Comparison of ENCODE assay signal across 1 mouse cellular context in the genomic region with DNA sequence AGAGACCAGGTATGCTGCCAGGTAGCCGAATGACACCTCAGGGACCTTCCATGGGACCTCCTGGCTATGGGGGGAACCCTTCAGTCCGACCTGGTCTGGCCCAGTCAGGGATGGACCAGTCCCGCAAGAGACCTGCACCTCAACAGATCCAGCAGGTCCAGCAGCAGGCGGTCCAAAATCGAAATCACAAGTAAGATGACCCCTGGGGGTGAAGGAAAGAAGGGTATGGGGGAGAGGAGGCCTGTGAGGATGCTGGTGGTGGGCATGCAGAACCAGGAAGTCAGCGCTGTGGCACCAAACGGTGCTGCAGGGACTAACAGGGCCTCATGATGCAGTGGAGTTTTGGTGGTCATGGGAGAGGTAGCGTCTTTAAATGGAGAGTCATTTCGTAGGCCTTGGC.
TF ChIP-seq lines count a peak whose summit lies in the region.

No protein-coding gene starts in this region.

TF ChIP-seq in CH12.LX, 34 proteins besides CTCF, POLR2A, EP300 and RAD21:
- TF ChIP-seq CHD1 (IDR thresholded peaks at IDR 0.05; ENCODE audit: low read depth, low read length), result no peak
- no peak for TF ChIP-seq TCF12 (IDR thresholded peaks at IDR 0.05; ENCODE audit: low read depth, low read length)
- no peak for TF ChIP-seq ZMIZ1 (IDR thresholded peaks at IDR 0.05; ENCODE audit: low read depth, low read length)
- no peak for TF ChIP-seq MXI1 (IDR thresholded peaks at IDR 0.05; ENCODE audit: low read depth, low read length)
- no peak for TF ChIP-seq HCFC1 (IDR thresholded peaks at IDR 0.05; ENCODE audit: low read depth, low read length)
- TF ChIP-seq BHLHE40 (IDR thresholded peaks at IDR 0.05; ENCODE audit: low read depth, low read length), result no peak
- no peak for TF ChIP-seq MAFK (IDR thresholded peaks at IDR 0.05; ENCODE audit: insufficient replicate concordance, low read length)
- TF ChIP-seq JUN (IDR thresholded peaks at IDR 0.05; ENCODE audit: insufficient read depth, low read depth, low read length), result no peak
- TF ChIP-seq MAZ (IDR thresholded peaks at IDR 0.05; ENCODE audit: low read depth, low read length), result no peak
- TF ChIP-seq TBP (conservative IDR thresholded peaks at IDR 0.05; ENCODE audit: low read depth, low read length), result no peak
- TF ChIP-seq KAT2A (IDR thresholded peaks at IDR 0.05; ENCODE audit: insufficient replicate concordance, low read length), result no peak
- TF ChIP-seq ZNF384 (IDR thresholded peaks at IDR 0.05; ENCODE audit: low read depth, low read length), result no peak
- no peak for TF ChIP-seq ZKSCAN1 (IDR thresholded peaks at IDR 0.05; ENCODE audit: borderline replicate concordance, low read depth, low read length)
- no peak for TF ChIP-seq POLR2AphosphoS2 (IDR thresholded peaks at IDR 0.05; ENCODE audit: low read depth, low read length)
- TF ChIP-seq SIN3A (IDR thresholded peaks at IDR 0.05; ENCODE audit: low read length), result no peak
- TF ChIP-seq ETS1 (conservative IDR thresholded peaks at IDR 0.05; ENCODE audit: low read depth, low read length), result no peak
- TF ChIP-seq PAX5 (IDR thresholded peaks at IDR 0.05; ENCODE audit: low read length), result no peak
